23 mouse cellular contexts compared by ENCODE assay signal in the genomic region with DNA sequence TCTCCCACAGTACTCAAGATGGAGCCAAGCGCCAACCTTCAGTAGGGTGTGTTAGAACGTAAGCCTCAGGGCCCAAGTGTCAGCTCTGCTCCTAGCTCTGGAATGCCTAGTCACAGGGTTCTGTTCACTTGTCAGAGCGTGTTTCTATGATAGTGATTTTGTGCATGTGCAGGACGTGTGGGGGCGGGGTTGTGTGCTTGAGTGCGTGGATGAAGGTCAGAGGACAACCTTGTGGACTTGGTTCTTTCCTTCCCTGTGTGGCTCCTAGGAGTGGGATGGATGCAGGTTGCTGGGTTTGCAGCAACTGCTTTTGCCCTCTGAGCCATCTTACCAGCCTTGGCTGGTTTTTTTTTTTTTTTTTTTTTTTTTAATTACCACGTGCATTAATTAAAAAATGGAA. TPM values are rescaled to one million over a fixed set of nuclear protein-coding genes. Genes with fewer than 3 reads are reported as not detected.
DNase-seq lines count a peak whose midpoint lies in the region; ATAC-seq and TF ChIP-seq lines count a peak whose summit lies in the region.
"Had no signal": no experiment of that assay in that cellular context is flagged by ENCODE, and none has a peak within 500 bp of the region (broad histone marks: within the 10 kb centered on the region; RNA-seq: fewer than 3 reads in every experiment).

No protein-coding gene starts in this region.

- no peak overlapping the region for H3K4me3 ChIP-seq in kidney, embryonic 16.5 days (ENCODE audit: low read length)
- peak overlapping the region in 1 of 2 experiments; percentile 3; a peak in 1 of 4 replicates for H3K4me3 ChIP-seq in ES-E14 (ENCODE audit: insufficient read depth in 1 of 2, low read depth in 1 of 2, low read length in 2 of 2, poor library complexity in 1 of 2, severe bottlenecking in 1 of 2)
- H3K4me3 ChIP-seq in left cerebral cortex, adult 2 months: no peak overlapping the region
- H3K4me3 ChIP-seq: embryonic facial prominence, embryonic 15.5 days; erythroblast, embryonic 14.5 days; forebrain, embryonic 10.5 days; gastrocnemius, adult 2 months; heart, embryonic 10.5 days; hindbrain, embryonic 12.5 days had no signal

- no peak overlapping the region for H3K27ac ChIP-seq in kidney, embryonic 16.5 days (ENCODE audit: low read length)
- H3K27ac ChIP-seq in ES-E14 (ENCODE audit: insufficient read depth, low read depth, low read length, poor library complexity, severe bottlenecking): no peak overlapping the region
- H3K27ac ChIP-seq in left cerebral cortex, adult 2 months: no peak overlapping the region
- H3K27ac ChIP-seq: embryonic facial prominence, embryonic 15.5 days; forebrain, embryonic 10.5 days; gastrocnemius, adult 2 months; heart, embryonic 10.5 days; hindbrain, embryonic 12.5 days had no signal

- H3K9me3 ChIP-seq in kidney, embryonic 16.5 days (ENCODE audit: low read length): no peaks in the 10 kb centered on the region
- H3K9me3 ChIP-seq in ES-E14 (ENCODE audit: control insufficient read depth, insufficient read depth, low read depth, low read length): no peaks in the 10 kb centered on the region
- H3K9me3 ChIP-seq: embryonic facial prominence, embryonic 15.5 days; forebrain, embryonic 10.5 days; heart, embryonic 10.5 days; hindbrain, embryonic 12.5 days had no signal

- intact Hi-C loops in left cerebral cortex, adult 2 months (cut with DNase I): no loop called here

- in situ Hi-C loops in ES-E14 (cut with MboI; ENCODE audit: low sequenced_read_pairs in 2 of 2, unreplicated experiment in 2 of 2): no loop called here

- H3K4me1 ChIP-seq in kidney, embryonic 16.5 days (ENCODE audit: insufficient read depth, low read length): no peaks in the 10 kb centered on the region
- H3K4me1 ChIP-seq in ES-E14 (ENCODE audit: control insufficient read depth in 2 of 2, insufficient read depth in 2 of 2, low read length in 2 of 2, poor library complexity in 1 of 2): peaks cover 1 to 4% of the 10 kb centered on the region in 2 experiments; a peak in 1 of 4 replicates
- H3K4me1 ChIP-seq: embryonic facial prominence, embryonic 15.5 days; heart, embryonic 10.5 days; hindbrain, embryonic 12.5 days had no signal

- no peaks in the 10 kb centered on the region for H3K36me3 ChIP-seq in kidney, embryonic 16.5 days (ENCODE audit: insufficient read depth, low read length)
- H3K36me3 ChIP-seq in ES-E14 (ENCODE audit: control insufficient read depth, insufficient read depth, low read length, poor library complexity, severe bottlenecking): no peaks in the 10 kb centered on the region
- H3K36me3 ChIP-seq: embryonic facial prominence, embryonic 15.5 days; heart, embryonic 10.5 days; hindbrain, embryonic 12.5 days had no signal

- H3K9ac ChIP-seq in kidney, embryonic 16.5 days (replicated peaks; ENCODE audit: low read length): no peak overlapping the region
- H3K9ac ChIP-seq in ES-E14 (ENCODE audit: insufficient read depth, low read depth, low read length, poor library complexity, severe bottlenecking): no peak overlapping the region
- H3K9ac ChIP-seq: embryonic facial prominence, embryonic 15.5 days; hindbrain, embryonic 12.5 days had no signal

- no peak for ATAC-seq in kidney, embryonic 16.5 days (ENCODE audit: low FRiP score, low TSS enrichment)
- ATAC-seq: activated CD4-positive, CD25-positive, alpha-beta regulatory T cell, adult 4 months; forebrain, embryonic 14.5 days; hindbrain, embryonic 16.5 days had no signal

- H3K27me3 ChIP-seq in kidney, embryonic 16.5 days (ENCODE audit: insufficient read depth, low read length): no peaks in the 10 kb centered on the region
- H3K27me3 ChIP-seq: CH12.LX; embryonic facial prominence, embryonic 15.5 days; hindbrain, embryonic 12.5 days had no signal

- H3K4me2 ChIP-seq in kidney, embryonic 16.5 days (replicated peaks; ENCODE audit: low read depth, low read length): no peak overlapping the region
- H3K4me2 ChIP-seq: embryonic facial prominence, embryonic 15.5 days; hindbrain, embryonic 12.5 days had no signal

- TF ChIP-seq CTCF in left cerebral cortex, adult 2 months (IDR thresholded peaks at IDR 0.05): no peak

- DNase-seq in kidney, adult 18-20 months: peak; percentile 25
- DNase-seq in ES-E14 (ENCODE audit: low read depth, low spot score) (no peak), R1 (ENCODE audit: low read depth, low spot score) (peak; percentile 44)
- DNase-seq in kidney, postnatal 36 days: peak; percentile 63 to 73
- no peak for DNase-seq in left cerebral cortex, adult 2 months (ENCODE audit: extremely low spot score in 1 of 2, low spot score in 2 of 2)
- no peak for DNase-seq in spleen, postnatal 4 days (ENCODE audit: low spot score in 2 of 2)
- DNase-seq: adrenal gland, postnatal 14 days; cerebellum, postnatal 10 days; embryo, embryonic 11 days; gastrocnemius, adult 2 months; gastrocnemius, postnatal 25 days; heart, postnatal 10 days; heart, postnatal 4 days had no signal

- WGBS in kidney, embryonic 16.5 days: 89% methylated on average over 7 of the region's 7 CpGs

TF ChIP-seq in ES-E14, 5 proteins besides CTCF, POLR2A, EP300 and RAD21:
- TF ChIP-seq ZNF384 (IDR thresholded peaks at IDR 0.05; ENCODE audit: low read depth, low read length) (peak; percentile 37; the same call in 1 of the 2 replicates), CHD2 (IDR thresholded peaks at IDR 0.05; ENCODE audit: low read depth, low read length) (no peak)

RNA-seq across cellular contexts. Expression of gene Zfp281, which starts 13.5 kb away (rescaled TPM):
- polyA plus RNA-seq in kidney, embryonic 16.5 days (2015; fragmentation: Nextera tagmentation; extraction: Ambion mirVana): 19.5 and 20.8 TPM in 2 replicates
- total RNA-seq in ES-E14 (2012; rRNA removed): 65.0 and 65.5 TPM in 2 replicates
- total RNA-seq in left cerebral cortex, adult 2 months (2021): 10 to 100 TPM; 34.6 to 38.6 TPM

Comparison
In these comparisons a context has a peak if more than half of its experiments do, and no peak if none do; other contexts are left out.
1. DNase-seq: peak in kidney, adult 18-20 months (single experiment), R1 (single experiment) and kidney, postnatal 36 days (2 of 2); none in ES-E14 (single experiment), left cerebral cortex, adult 2 months (0 of 2) and spleen, postnatal 4 days (0 of 2).